Mouse (Mus musculus) urinary bladder, postnatal 10 days (tissue): ENCODE measurements at regions not wholly inside any gene's neighbourhood (a gene's known extent, or its start where the extent isn't known, plus 50 kb on each side); places are given as distances from the start of the nearest gene placed in this dataset.

Source experiments
- DNase-seq: peaks from one replicate; pipeline ENCODE4 v3.0.0; 2022; ENCODE audit warnings: low spot score

DNA sequence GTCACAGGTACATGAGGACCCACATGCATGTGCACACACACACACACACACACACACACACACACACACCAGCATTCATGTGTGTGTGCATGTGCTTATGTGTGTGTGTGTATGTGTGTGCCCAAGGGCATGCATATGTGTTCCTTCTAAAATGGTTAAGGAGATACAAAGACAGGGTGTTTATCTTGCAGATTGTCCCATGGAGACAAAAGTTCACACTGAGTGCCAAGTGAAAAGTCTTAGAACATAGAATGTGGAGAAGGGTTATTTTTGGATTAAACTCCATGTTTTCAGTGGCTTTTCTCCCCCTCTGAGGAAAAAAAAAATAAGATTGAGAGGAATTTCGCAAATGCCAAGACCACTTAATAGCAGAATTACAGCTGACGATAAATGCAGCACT lies 609.9 kb downstream of the Lmo4 start:
- no peak for DNase-seq

DNA sequence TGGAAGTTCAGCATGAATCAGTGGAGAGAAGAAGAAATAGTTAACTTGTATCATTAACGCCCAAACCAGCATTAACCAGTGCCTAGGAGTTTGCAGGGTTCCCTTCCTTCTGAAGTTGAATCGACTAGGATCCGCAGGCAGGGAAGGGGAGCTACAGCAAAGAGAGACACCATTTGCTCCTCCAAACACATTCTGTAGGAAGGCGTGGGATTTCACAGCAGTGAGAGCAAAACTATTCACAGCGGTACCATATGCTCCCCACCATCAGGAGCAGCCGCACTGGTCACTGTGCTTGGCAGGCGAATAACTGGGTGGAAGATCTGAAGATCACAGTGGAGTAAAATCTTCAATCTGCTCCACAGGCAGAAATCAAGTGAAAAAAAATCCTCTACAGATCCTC lies 610.3 kb downstream of the Lmo4 start:
- DNase-seq, result no peak

DNA sequence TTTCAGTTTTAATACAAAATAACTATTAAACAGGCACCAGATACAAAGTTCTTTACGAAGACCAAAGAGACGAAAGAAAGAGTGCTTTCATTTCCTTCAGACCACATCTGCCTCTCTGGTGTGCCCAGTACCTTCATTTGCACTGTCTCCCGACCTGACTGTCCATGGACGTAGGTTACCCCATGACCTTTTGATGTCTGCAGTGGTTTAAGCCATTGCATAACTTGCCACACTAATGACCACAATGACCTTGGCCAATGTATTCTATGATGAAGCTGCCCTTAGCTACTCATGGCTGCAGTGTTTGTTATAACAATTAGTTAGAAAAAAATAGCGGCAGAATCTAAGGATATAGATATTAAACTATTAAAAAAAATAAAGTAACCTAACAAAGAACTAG lies 618.4 kb downstream of the Lmo4 start:
- no peak for DNase-seq

DNA sequence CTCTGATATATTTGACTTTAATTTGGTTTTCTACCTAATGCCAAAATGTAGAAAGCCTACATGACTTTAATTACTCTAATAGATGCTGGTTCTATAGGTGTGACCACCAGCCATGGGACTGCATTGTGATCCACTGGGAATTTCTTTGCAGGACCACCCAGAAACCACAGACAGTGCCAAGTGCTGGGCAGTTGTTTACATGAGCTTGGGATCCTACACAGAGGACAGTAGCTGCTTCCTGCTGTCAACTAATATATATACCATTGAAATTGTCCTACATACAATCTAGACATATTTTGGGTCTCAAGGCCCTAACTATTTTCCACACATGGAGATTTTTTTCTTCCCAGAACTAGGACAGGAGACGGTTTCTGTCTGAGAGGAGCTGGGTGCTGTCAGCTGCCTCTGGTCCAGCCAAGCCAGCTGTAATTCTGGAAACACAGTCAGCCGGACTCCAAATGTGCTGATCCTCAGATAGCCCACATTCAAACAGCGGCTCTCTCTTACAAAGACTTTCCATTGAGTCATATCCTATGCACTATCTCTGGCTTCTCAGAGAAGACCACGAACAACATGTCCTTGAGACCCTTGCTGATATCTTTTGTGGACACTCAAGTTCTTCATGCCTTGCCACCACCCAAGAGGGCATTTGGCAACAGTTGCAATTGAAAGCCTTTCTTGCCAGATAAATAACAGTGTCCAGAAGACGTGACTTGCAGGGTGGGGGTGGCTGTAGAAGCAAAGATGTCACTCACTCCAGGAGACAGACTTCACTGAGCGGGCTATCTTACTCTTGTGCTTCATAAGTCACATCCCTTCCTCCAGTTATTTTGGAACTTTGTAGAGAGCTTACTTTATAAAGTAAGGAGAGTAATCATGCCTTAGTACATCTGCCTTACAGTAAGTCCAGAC lies 620.1 kb downstream of the Lmo4 start:
- DNase-seq, result no peak

DNA sequence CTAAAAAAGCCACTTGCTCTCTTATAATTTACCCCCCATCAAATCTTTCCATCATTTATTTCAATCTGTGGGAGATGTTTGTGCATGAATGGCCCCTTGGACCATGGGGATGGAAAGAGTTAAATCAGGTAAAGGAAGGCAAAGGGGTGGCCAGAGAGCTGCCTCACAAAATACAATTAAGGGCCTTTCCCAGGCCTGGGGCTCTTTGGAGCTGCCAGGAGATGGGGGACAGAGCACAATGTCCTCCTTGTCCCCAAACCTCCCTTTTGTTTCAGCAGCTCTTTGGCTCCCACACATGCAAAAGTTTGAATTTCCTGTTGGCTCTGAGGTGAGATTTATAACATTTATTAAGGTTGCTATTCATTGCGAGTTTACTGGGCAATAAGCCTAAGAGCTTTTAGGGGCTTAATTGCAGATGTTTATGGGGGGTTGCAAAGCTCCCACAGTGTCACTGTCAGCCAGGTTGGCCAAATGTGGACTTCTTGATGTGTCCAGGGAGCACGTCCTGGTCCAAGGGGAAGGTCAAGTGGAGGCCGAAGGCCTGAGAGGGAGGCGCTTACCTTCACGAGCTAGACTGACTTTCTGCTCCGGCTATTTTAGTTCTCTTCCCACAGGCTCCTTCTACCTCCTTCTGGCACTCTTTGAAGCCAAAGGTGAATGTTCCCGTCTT lies 628.5 kb downstream of the Lmo4 start:
- no peak for DNase-seq

DNA sequence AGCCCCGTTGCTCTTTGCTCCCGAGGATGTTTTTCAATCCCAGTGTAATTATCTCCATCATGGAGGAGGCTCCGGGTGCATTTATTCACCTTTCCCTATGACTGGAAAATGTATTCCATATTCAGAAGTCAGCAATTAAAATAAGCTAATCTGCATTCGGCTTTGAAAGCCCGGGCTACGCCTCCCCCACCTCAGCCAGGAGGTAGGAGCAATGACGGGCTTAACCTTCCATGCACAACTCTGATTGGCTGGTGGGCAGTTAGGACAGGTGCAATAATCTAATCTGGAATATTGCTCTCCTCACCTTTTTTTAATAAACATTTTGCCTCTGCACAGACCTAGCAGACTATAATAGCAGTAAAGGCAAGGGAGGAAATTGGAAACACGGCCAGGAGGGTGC lies 629.3 kb downstream of the Lmo4 start:
- DNase-seq, result no peak

DNA sequence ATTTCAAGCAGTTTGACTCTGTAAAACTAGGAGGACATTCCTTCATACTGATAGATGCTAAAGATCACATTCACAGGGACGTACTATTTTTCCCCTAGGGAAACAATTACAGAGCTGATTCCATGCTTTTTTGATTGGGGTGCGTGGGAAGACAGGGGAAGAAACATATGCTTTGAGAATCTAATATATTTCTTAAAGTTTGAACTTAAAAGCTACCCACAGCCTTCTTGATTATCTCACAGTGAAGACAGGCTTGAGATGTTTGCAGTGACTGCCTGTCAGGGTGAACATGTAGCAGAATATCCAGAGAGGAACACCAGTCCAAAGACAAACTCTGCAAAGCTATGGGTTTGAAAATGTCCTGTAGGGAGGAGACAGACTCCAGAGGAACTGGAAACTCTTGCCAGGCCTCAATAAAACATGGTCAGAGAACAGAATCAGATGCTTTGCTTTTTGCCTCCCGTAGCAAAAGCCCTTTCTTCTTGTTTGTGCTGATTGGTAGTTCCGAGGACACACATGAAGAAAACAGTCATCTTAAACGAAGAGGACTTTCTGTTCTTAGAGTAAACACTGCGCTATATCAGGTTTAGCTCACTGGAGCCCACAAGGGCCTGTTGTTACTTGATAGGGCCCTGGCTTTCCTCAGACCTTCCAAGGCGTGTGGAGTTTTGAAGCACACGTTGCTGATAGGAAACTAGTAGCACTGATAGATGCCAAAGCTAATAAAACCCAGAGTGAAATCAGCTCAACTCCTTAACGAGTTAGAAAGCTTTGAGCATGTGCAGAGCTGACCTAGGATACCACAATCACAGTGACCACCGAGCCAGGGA lies 630.8 kb downstream of the Lmo4 start:
- DNase-seq, result no peak

DNA sequence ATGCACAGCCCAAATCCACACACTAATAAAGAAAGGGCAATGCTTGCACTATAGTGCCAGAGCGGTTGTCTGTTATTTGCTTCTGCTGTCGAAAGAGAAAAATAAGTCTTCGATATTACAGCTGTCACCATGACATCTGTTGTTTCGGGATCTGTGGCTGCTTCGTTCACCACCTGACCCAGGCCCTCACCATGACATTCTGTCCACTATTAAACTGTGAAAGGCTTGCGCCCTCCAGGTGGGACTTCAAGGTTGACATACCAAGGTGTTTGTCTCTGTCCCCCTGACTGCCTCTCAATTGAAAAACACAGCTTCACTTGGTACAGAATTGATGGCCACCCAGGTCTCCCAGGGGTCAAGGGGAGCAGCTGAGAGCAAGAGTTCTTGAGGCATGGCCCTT lies 635.1 kb downstream of the Lmo4 start:
- DNase-seq, result no peak

DNA sequence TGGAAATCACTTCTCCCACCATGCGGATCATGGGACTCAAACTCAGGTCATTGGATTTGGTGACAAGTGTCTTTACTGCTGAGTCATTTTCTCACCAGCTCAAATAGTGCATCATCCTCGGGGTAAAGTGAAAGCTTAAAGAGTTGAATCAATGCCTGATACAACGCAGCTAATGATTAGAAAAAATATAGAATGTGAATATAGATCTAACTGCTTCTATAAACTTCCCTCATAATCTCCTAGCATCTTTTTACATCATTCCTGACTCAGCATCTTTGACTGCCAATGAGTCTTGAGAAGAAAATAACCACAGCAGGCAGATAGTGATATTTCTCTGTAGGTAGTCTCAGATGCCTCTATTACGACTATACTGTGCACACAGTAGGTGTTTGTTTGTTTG lies 640.0 kb downstream of the Lmo4 start:
- DNase-seq, result no peak

DNA sequence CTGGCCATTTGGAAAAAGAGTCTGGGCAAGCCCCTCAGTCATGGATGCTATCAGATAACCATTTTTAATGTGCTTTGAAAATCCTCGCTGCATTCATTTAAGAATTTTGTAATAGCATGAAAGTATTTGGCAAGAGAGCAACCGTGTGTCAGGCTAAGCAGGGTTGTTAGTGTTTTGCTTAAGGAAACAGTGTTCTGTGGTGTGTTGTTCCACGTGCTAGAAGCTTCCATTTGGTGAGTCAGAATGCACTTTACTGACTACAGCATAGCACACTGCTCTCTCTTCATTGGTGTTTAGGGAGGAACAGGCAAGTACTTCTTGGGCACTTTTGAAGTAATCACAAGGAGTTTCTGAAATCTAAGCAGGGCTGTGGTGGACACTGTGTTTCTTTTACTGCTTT lies 661.0 kb upstream of the Pkn2 start:
- no peak for DNase-seq

DNA sequence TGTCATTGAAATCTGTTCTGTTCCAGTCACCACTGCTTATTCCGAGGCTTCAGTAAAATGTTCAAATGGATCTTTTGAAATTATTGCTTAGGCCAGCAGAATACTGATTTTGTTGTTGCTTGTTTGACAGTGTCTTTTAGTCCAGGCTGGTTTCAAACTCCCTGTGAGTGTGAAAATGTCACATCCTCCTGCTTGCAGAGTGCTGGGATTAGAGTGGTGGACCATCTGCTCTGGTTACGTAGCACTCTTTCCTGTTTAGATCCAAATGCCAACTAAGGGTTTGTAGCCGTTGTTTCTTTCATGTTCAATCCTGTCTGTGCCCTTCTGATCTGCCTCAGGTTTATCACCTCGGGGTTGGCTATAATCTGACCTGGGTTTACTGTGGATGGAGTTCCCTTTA lies 646.2 kb upstream of the Pkn2 start:
- DNase-seq, result no peak

DNA sequence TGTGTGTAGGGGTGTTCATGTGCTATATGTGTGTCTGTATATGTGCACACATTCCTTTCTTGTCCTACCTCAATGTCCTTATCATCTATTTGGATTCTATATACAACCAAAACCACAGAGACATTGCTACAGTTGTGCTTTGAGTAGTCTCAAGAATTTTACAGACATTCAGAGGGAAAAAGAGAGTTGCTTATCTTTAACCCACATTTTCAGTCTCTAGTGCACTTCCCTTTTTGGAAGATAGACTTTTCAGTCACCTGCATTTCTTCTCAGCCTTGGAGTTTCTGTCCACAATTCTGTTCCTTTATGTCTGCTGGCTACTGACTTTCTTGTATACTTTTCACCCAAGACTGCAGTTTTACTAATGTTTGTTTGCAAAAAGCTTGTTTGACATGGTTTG lies 645.5 kb upstream of the Pkn2 start:
- no peak for DNase-seq

DNA sequence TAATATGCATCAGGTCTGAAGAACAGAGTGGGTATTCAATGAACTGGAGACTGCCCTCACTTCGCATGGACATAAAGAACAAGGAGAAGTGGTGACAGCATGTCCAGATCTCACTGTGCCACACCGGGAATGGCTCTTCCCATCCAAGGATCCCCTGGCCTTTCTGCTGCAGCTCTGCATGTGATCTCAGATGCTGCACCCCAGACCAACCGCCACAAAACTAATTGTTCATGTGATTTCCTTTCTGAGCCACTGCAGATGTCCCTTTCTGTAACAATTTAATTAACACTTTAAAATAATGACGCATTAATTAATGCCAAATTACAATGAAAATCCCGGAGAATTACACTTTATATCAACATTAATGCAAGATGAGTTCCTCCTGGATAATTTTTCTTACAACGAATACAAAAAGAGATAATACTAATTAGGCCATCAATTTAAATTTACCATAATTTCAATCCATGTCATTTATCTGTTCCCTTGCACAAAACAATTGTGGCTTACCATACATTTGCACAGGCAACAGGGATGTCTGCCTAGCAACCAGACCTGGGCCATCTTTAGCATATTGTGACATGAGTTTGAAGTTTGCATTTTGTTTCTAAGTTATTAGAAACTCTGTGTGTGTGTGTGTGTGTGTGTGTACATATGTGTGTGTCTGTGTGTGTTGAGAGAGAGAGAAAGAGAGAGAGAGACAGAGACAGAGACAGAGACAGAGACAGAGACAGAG lies 630.9 kb upstream of the Pkn2 start:
- no peak for DNase-seq

DNA sequence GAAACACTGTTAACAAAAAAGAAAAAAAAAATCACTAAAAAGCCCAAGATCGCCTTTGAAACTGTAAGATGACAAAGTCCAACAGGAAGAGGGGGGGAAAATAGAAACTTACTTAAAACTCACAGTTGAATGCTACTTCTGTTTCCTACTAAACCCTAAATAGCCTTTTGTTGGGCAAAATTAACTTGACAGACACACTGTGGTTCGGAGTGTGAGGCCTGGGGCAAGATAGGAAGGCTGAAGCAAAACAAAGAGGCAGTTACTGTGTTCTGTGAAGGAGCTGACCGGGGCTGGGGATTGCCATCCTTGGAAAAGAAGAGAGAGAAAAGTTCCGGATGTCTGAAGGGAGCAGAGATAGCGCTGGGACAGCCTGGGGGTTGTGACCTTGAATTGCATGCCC lies 627.7 kb upstream of the Pkn2 start:
- no peak for DNase-seq

DNA sequence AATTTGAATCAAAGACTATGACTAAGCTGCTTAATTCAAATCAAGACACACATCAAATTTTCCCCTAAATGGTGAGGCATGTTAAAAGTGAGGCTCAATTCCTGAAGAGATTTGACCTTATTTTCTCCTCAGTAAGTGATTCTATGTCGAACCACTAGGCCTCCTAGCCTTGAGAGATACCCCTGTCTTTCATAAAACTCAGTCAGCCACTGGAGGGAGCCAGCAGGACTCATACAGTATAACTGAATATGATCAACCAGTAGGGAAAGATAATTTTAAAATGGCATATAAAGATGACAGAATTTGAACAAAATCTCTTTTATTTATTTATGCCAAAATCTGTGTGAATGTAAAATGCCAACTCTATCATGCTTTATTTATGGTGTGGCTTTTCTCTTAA lies 626.5 kb upstream of the Pkn2 start:
- no peak for DNase-seq

DNA sequence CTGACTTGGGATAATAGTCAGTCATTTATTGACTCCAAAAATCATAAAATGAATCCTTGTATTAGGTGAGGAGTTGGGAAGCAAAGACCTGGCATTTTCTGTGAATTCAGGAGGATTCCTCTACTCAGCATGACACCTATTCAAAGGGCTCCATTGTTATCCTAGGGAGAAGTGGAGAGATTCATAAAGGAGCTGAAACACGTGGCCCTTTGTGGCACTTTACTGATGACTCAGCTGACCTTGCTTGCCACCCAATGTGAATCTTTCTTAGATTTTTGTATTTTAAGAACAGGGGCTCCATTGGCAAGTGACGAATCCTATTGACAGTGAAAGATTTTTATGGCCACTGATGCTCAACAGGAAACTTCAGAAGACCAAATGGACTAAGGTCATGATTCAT lies 619.2 kb upstream of the Pkn2 start:
- no peak for DNase-seq

DNA sequence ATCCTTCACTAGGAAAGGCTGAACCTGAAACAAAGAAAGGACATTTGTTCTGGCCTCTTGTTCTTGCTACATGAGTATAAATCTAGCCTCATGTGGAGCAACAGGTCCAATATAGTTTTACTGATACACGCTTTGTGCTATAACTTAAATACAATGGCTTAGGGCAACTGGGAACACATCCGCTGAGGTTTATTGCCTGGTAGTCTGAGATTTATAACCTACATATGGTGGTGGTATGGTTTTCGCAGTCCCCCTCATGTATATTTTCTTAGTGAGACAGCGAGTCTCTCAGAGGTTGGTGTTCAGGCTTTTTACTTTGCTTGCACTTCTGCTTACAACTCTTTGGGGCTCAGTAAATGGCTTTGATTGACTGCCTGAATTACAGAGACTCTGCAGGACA lies 613.6 kb upstream of the Pkn2 start:
- DNase-seq, result no peak

DNA sequence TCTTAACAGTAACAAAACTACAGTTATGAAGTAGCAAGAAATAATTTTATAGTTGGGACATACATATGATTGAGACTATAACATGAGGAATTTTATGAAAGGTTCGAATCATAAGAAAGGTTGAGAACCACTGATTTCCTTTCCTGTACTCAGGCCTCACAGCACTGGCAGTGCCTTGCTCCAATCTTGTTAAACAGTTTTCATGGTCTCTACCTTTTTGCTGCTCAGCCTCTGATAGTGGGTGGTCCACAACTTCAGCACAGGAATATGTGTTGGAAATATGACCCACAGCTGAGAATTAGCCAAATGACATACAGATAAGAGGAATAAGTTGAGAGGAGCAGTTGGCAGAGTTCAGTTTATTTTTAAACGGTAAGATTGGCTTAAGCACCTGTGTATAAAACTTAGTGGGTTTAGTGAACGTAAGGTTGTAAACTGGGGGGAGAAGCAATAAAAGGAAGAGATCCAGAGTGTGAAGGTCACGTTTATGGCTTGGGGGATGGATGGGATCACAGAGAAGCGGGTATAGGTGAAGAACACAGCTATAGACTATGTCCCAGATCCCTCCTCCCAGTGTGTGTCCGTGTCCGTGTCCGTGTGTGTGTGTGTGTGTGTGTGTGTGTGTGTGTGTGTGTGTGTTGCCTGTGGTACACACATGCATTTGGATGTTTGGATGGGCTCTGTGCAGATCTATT lies 596.3 kb upstream of the Pkn2 start:
- DNase-seq, result no peak

DNA sequence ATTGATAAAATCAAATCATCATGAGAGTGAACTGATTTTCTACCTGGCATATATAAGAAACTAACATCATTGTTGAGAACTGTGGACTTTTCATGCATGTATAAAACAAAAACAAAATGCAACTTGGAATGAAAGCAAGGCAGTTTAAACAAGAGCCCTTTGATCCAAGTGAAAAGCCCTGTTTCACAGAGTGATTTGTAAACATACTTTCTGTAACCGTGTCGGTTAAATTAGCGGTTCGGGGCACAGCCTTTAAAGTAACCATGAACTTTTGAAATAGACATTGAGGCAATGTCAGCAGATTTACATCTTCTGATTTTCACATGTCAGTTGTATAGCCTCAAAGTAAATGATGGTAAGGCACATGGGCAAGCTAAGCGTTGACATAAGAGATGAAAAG lies 593.7 kb upstream of the Pkn2 start:
- DNase-seq, result no peak

DNA sequence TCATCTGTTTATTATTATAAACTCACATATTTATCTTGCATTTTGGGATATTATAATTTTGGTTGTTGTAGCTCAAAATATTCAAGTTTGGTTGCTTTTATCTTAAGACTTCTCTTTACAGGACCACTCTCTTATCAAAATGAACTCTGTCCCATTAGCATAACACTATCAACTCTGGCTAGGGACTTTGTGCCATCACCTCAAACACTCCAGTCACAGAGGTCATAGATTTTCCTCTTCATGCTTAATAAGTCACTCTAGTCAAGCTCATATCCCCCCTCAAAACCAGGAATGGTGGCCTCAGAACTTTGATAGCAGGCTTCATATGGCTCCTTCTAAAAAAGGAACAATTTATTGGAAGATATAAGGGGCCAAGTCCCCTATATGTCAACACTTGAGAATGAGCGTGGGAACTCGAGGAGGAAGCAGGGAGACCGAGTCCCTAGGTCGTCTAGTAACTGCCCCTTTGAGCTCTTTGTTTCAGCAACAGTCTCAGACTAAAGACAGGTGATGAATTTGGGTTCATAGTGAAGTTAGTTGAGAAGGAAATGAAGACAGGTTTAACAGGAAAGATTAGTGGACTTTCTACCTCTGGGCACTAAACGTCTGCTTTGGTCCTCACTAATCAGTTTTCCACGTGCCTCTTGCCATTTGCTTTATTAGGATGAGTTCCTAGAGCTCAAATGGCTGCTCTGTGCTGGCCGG lies 565.4 kb upstream of the Pkn2 start:
- DNase-seq, result no peak

DNA sequence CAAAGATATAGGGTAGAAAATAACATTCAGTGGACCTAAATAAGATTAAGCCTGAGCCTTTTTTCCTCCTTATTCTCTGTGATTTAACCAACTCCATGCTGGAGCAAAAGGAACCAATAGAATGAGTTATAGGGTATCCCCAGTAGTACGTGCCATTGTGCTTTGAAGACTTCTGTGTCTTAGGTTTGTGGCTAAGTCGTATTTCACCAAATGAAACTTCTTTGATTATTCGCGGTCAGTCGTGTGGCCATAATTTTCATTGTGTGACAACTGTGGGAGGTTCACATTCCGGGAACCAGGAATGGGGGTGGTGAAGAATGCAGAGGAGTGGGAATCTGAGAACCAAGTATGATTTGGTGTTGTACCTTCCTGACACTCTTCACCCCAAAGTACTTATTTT lies 535.6 kb upstream of the Pkn2 start:
- no peak for DNase-seq
